ENCODE assay signal across 11 mouse cellular contexts in the genomic region with DNA sequence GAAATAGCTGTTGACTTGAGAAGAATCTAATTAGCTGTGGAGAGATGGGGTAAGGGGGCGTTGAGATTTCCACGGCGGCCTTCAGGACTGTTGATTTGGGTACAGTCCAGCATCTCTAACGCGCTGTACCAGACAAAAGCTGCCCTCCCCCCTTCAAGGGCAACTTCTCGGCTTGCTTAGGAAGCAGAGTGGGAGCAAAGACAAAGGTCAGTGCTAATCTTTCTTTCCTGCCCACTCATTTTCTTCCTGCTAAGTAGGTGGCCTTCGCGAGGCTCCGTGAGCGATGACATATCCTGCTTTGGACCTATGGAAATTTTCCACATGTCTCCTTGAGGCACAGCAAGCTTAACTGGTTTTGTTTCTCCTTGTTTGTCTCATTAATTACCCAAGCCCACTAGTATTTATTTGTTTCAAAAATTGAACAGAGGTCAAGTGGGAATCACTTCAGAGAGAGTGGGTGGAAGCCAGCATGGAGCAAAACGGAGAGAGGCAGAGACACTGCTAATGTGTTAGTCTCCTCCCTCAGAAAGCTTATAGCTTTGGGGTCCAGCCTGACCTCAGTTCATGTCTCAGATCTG. TPM values are rescaled to one million over a fixed set of nuclear protein-coding genes. Genes with fewer than 3 reads are reported as not detected.
DNase-seq lines count a peak whose midpoint lies in the region; ATAC-seq lines count a peak whose summit lies in the region.
"Had no signal": no experiment of that assay in that cellular context is flagged by ENCODE, and none has a peak within 500 bp of the region (broad histone marks: within the 10 kb centered on the region; RNA-seq: fewer than 3 reads in every experiment).

No protein-coding gene starts in this region.

- no peaks in the 10 kb centered on the region for H3K27me3 ChIP-seq in heart, embryonic 12.5 days (replicated peaks)
- H3K27me3 ChIP-seq in liver, embryonic 11.5 days (replicated peaks; ENCODE audit: control insufficient read depth, insufficient read depth, low read length), result no peaks in the 10 kb centered on the region

- H3K9ac ChIP-seq in heart, embryonic 12.5 days, result no peak overlapping the region
- H3K9ac ChIP-seq in liver, embryonic 11.5 days (ENCODE audit: low read depth, low read length), result no peak overlapping the region

- no peaks in the 10 kb centered on the region for H3K36me3 ChIP-seq in heart, embryonic 12.5 days
- H3K36me3 ChIP-seq in liver, embryonic 11.5 days (ENCODE audit: control insufficient read depth, insufficient read depth, low read length), result no peaks in the 10 kb centered on the region

- H3K4me3 ChIP-seq in heart, embryonic 12.5 days, result no peak overlapping the region
- H3K4me3 ChIP-seq in liver, embryonic 11.5 days (ENCODE audit: low read depth, low read length), result no peak overlapping the region

- H3K27ac ChIP-seq in heart, embryonic 12.5 days (ENCODE audit: poor library complexity, severe bottlenecking), result 0 out of 2 replicates have a peak overlapping the region, but pooled peaks have one; percentile 30
- H3K27ac ChIP-seq in liver, embryonic 11.5 days (ENCODE audit: low read depth, low read length), result 0 out of 2 replicates have a peak overlapping the region, but pooled peaks have one; percentile 19

- H3K9me3 ChIP-seq in heart, embryonic 12.5 days (replicated peaks), result no peaks in the 10 kb centered on the region
- H3K9me3 ChIP-seq in liver, embryonic 11.5 days (ENCODE audit: control insufficient read depth, low read length), result no peaks in the 10 kb centered on the region

- peak; percentile 38; the same call in 1 of the 2 replicates for ATAC-seq in heart, embryonic 12.5 days (ENCODE audit: insufficient number of reproducible peaks, low FRiP score)
- peak; percentile 24; the same call in 1 of the 2 replicates for ATAC-seq in liver, embryonic 11.5 days (replicated peaks; ENCODE audit: low FRiP score)

- H3K4me2 ChIP-seq in heart, embryonic 12.5 days, result no peak overlapping the region
- H3K4me2 ChIP-seq in liver, embryonic 11.5 days, result no peak overlapping the region

- intact Hi-C loops in heart, postnatal 25 days (cut with DNase I), result no loop called here

- 21% methylated on average over 11 of the region's 11 CpGs for WGBS in heart, embryonic 12.5 days
- 42% methylated on average over 11 of the region's 11 CpGs for WGBS in liver, embryonic 11.5 days

- no peak for DNase-seq in heart, postnatal 25 days (ENCODE audit: low spot score)
- DNase-seq in retina, embryonic 14.5 days (ENCODE audit: low spot score), result peak; percentile 21
- DNase-seq in retina, postnatal 1 day, result no peak
- no peak for DNase-seq in liver, embryonic 11.5 days (ENCODE audit: low spot score)
- DNase-seq in testis, postnatal 14 days (ENCODE audit: low spot score), result peak; percentile 75
- DNase-seq in frontal cortex, postnatal 14 days (ENCODE audit: low spot score in 2 of 2), result no peak
- no peak for DNase-seq in layer of hippocampus, adult 18-20 months (ENCODE audit: low spot score in 2 of 2)
- DNase-seq: cerebellum, postnatal 10 days; midbrain, embryonic 14.5 days had no signal

- peaks cover 36% of the 10 kb centered on the region for H3K4me1 ChIP-seq in heart, embryonic 12.5 days (replicated peaks)
- peaks cover 2% of the 10 kb centered on the region for H3K4me1 ChIP-seq in liver, embryonic 11.5 days (replicated peaks; ENCODE audit: control insufficient read depth, insufficient read depth, low read length)

RNA-seq across cellular contexts. Expression of gene Rerg, which starts 25.2 kb away (rescaled TPM):
- 4.4 and 6.6 TPM in 2 replicates for polyA plus RNA-seq in heart, embryonic 12.5 days (2016; fragmentation: Nextera tagmentation; extraction: Ambion mirVana)
- 1 to 10 TPM; 3.5 to 4.8 TPM for total RNA-seq in heart, postnatal 25 days (2021)
- 3.4 and 3.5 TPM in 2 replicates for polyA plus RNA-seq in liver, embryonic 11.5 days (2014; fragmentation: Nextera tagmentation; extraction: Ambion mirVana)
- total RNA-seq in layer of hippocampus, adult 18-20 months (2021), result 10 to 100 TPM; 34.2 to 37.1 TPM
- total RNA-seq: hematopoietic stem cell, adult 5-6 weeks had no signal

Comparison
In these comparisons a context has a peak if more than half of its experiments do, and no peak if none do; other contexts are left out.
1. DNase-seq: peak in retina, embryonic 14.5 days (single experiment) and testis, postnatal 14 days (single experiment); none in heart, postnatal 25 days (single experiment), retina, postnatal 1 day (single experiment), liver, embryonic 11.5 days (single experiment), frontal cortex, postnatal 14 days (0 of 2) and layer of hippocampus, adult 18-20 months (0 of 2).
2. RNA of gene Rerg, which starts 25.2 kb away (total RNA-seq): 34.2 to 37.1 TPM in layer of hippocampus, adult 18-20 months; 3.5 to 4.8 TPM in heart, postnatal 25 days; every median in the first group is over 4 times any median in the second.